Mouse (Mus musculus) liver, adult 2 months (tissue): Measurements from ENCODE around the gene Sh3pxd2b. TPM values are rescaled to one million over a fixed set of nuclear protein-coding genes. Genes with fewer than 3 reads are reported as not detected.

Source experiments
- DNase-seq: peaks from one replicate; pipeline ENCODE4 v3.0.0-alpha.2; 2011; ENCODE audit warnings: low read depth, low spot score; ENCODE audit errors: extremely low read depth
- H3K27ac ChIP-seq: fragments of 200-500 bp; replicated peaks from 2 replicates; pipeline ENCODE4 v1.5.1; 2012; ENCODE audit warnings: low read depth, mild to moderate bottlenecking, control low read depth, inconsistent platforms, low read length; ENCODE audit not compliant: insufficient read depth
- H3K27me3 ChIP-seq: fragments of 200-500 bp; 2 replicates; pipeline ENCODE4 v1.6.1; 2012; ENCODE audit warnings: mild to moderate bottlenecking, moderate library complexity, low read length, inconsistent platforms; ENCODE audit not compliant: control insufficient read depth, insufficient read depth
- H3K36me3 ChIP-seq: fragments of 200-500 bp; 2 replicates; pipeline ENCODE4 v1.6.1; 2012; ENCODE audit warnings: low read length, inconsistent platforms; ENCODE audit not compliant: control insufficient read depth, insufficient read depth
- H3K4me1 ChIP-seq: fragments of 200-500 bp; 2 replicates; pipeline ENCODE4 v1.6.1; 2011; ENCODE audit warnings: low read length; ENCODE audit not compliant: control insufficient read depth, insufficient read depth
- H3K4me3 ChIP-seq: fragments of 200-500 bp; 2 replicates; pipeline ENCODE4 v1.5.1; 2011; ENCODE audit warnings: low read depth, mild to moderate bottlenecking, control low read depth, low read length, moderate library complexity; ENCODE audit not compliant: insufficient read depth
- H3K79me2 ChIP-seq: fragments of 200-500 bp; 2 replicates; pipeline ENCODE4 v1.6.1; 2012; ENCODE audit warnings: inconsistent platforms, mild to moderate bottlenecking, low read length, moderate library complexity; ENCODE audit not compliant: control insufficient read depth, insufficient read depth
- H3K9ac ChIP-seq: fragments of 200-500 bp; 2 replicates; pipeline ENCODE4 v1.6.1; 2012; ENCODE audit warnings: low read depth, mild to moderate bottlenecking, control low read depth, inconsistent platforms, low read length
- CTCF ChIP-seq: fragments of 200-500 bp; IDR thresholded peaks from 2 replicates; pipeline ENCODE4 v1.5.1; 2011; ENCODE audit warnings: low read depth, low read length, control low read depth
- POLR2A ChIP-seq: fragments of 200-500 bp; IDR thresholded peaks from 2 replicates; pipeline ENCODE4 v1.6.1; 2011; ENCODE audit warnings: low read length, control low read depth; ENCODE audit not compliant: insufficient read depth; ENCODE audit errors: extremely low read depth
- WGBS: fragments of 180-500 bp; shearing (Covaris S2); methylation state at CpG from one replicate; pipeline ENCODE4 v1.1.7; 2018; 5-methylcytosine and 5-hydroxymethylcytosine counted together
- polyA plus RNA-seq: library from polyadenylated mRNA; depleted of rRNA; stranded (reverse); fragments of >200 nt; gene quantifications from 2 replicates; pipeline ENCODE4 v1.2.3, GENCODE M21; 2012
- total RNA-seq: library from RNA; depleted of rRNA; stranded (reverse); fragments of >200 nt; gene quantifications from 2 replicates; pipeline ENCODE4 v1.2.3, GENCODE M21; 2014

Sh3pxd2b gene
- total and polyA plus RNA-seq, 2 experiments: 0.18 to 0.23 TPM

DNA sequence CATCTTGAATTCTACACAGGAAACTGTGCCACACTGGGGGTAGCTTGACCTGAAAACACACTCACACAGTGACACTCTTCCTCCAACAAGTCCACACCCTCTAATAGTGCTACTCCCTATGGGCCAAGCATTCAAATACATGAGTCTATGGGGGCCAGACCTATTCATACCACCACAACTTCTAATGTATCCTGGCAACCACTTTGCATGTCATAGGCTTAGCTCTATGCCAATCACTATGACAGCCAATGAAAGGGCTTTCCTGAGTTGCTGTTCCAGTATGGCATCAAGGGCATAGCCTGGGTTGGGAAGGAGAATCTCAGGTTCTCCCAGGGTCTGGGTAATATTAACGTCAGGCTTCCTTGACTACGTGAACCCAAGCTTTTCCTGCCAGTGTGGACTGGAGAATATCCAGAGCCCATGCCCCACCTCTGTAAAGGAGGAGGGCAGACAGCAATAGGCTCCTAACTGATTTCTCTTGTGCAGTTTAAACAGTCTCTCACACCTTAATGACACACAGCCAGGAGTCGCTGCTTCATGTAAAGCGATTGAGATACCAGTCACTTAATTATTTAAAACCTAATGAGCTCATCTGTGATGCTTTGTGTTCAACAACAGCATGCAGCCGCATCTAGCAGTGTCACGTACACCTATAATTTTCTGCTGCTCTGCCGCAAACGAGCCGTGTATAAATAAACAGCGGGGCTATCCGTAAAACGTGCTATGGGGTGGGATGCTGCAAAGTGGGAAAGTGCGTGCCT is 25.8 kb downstream of the Sh3pxd2b start:
- TF ChIP-seq CTCF: no peak
- no peak for TF ChIP-seq POLR2A
- WGBS: 95% methylated on average over 13 of the region's 13 CpGs
- no peak overlapping the region for H3K27ac ChIP-seq
- no peaks in the 10 kb centered on the region for H3K79me2 ChIP-seq
- no peak overlapping the region for H3K9ac ChIP-seq
- H3K4me1 ChIP-seq: no peaks in the 10 kb centered on the region
- H3K27me3 ChIP-seq: no peaks in the 10 kb centered on the region
- H3K36me3 ChIP-seq: no peaks in the 10 kb centered on the region
- no peak overlapping the region for H3K4me3 ChIP-seq
- DNase-seq: no peak

DNA sequence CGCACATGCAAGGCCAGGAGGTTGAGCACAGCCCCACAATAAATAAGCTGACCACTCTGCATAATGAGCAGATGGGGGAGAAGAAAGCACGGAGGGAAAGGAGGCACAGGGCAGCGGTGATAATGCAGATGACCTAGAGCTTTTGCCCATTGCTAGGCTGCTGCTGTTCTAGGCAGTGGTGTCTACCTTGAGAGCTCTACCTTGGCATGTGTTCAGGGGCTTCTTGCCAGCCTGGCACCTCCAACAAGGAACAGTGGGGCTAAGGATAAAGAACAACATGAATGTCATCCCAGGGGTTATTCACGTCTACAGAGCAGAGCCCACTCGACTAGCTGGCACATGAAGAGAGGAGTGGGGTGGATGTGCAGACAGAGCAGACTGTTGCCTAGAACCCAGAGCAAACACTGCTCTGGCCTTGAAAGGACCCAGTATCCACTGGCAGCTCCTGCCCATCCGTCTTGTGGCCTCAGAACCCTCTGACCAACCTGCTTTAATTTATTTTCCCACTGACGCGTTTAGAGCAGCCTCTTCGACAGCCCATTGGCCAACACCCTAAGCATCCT is 26.5 kb downstream of the Sh3pxd2b start:
- Histone ChIP-seq H3K4me1 (no peaks in the 10 kb centered on the region), H3K9ac (no peak overlapping the region), H3K79me2 (no peaks in the 10 kb centered on the region), H3K36me3 (no peaks in the 10 kb centered on the region), H3K27ac (no peak overlapping the region), H3K4me3 (no peak overlapping the region), H3K27me3 (no peaks in the 10 kb centered on the region)
- no peak for DNase-seq
- WGBS: 91% methylated on average over 9 of the region's 9 CpGs
- TF ChIP-seq POLR2A (no peak), CTCF (no peak)

DNA sequence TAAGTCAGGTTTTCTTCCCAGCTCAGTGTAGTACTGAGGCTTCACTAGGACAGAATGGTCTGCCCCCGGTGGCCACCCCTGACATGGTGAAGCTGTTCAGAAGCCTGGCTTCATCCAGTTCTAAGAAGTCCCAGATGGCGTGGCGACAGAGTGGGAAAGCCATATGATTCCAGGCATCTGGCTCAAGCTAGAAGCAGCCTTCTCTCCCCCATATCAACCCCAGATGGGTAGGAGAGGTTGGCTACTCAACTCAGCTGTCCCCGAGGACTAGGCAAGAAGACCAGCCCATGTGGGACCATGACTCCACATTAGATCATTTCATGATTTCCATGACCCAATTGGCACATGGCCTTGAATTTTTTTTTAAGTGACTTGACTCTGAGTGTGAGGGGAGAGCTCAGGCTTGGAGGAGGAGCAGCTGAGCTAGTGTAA is 27.5 kb downstream of the Sh3pxd2b start:
- H3K4me1 ChIP-seq: no peaks in the 10 kb centered on the region
- WGBS: 91% methylated on average over 4 of the region's 4 CpGs
- no peak for TF ChIP-seq CTCF
- TF ChIP-seq POLR2A: no peak
- no peak overlapping the region for H3K27ac ChIP-seq
- H3K9ac ChIP-seq: no peak overlapping the region
- no peaks in the 10 kb centered on the region for H3K36me3 ChIP-seq
- no peaks in the 10 kb centered on the region for H3K79me2 ChIP-seq
- H3K4me3 ChIP-seq: no peak overlapping the region
- DNase-seq: no peak
- H3K27me3 ChIP-seq: no peaks in the 10 kb centered on the region

DNA sequence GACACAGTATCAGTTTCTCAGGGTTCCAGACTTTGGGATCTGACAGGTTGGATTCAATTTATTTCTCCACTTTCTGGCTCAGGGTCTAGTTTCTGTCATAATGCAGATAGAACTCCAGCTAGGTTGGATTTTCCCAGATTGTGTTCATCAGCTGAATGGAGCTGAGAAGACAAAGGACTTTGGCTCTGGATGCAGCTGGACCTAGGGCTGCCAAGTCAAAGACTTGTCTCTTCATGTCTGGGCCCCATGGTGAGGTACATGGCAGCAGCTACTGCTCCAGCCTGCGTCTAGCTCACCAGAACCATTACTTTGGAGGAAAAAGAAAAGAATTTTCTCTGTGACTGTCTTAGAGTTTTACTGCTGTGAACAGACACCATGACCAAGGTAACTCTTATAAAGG is 28.5 kb downstream of the Sh3pxd2b start:
- H3K9ac ChIP-seq: no peak overlapping the region
- 97% methylated on average over 1 of the region's 1 CpGs for WGBS
- H3K36me3 ChIP-seq: no peaks in the 10 kb centered on the region

DNA sequence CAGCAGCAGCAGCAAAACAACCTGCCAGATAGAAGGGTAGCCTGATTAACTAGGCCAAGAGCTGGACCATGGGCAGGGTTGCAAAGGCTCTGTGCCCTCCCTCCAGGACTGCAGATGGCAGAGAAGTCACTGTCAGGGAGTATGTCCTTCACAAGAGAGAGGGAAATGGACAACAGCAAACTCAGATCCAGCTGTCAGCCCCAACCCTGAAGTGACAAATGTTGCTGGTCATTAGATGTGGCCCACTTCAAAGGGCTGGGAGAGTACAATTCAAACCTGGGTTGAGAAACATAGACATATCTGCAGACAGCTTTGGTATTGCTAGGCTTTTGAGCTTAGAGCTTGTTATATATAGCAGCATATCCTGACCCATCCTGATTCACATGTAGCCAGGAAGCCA is 32.3 kb downstream of the Sh3pxd2b start:
- no peak for DNase-seq
- no peak overlapping the region for H3K27ac ChIP-seq
- no peaks in the 10 kb centered on the region for H3K36me3 ChIP-seq
- H3K4me3 ChIP-seq: no peak overlapping the region
- H3K4me1 ChIP-seq: no peaks in the 10 kb centered on the region
- H3K79me2 ChIP-seq: no peaks in the 10 kb centered on the region
- TF ChIP-seq CTCF: no peak
- TF ChIP-seq POLR2A: no peak
- H3K9ac ChIP-seq: no peak overlapping the region
- no peaks in the 10 kb centered on the region for H3K27me3 ChIP-seq

More for the DNA sequence above, 28.5 kb downstream of the Sh3pxd2b start:
- Histone ChIP-seq H3K4me1 (no peaks in the 10 kb centered on the region), H3K4me3 (no peak overlapping the region), H3K79me2 (no peaks in the 10 kb centered on the region), H3K27me3 (no peaks in the 10 kb centered on the region), H3K27ac (no peak overlapping the region)
- DNase-seq: no peak
- no peak for TF ChIP-seq CTCF
- TF ChIP-seq POLR2A: no peak

DNA sequence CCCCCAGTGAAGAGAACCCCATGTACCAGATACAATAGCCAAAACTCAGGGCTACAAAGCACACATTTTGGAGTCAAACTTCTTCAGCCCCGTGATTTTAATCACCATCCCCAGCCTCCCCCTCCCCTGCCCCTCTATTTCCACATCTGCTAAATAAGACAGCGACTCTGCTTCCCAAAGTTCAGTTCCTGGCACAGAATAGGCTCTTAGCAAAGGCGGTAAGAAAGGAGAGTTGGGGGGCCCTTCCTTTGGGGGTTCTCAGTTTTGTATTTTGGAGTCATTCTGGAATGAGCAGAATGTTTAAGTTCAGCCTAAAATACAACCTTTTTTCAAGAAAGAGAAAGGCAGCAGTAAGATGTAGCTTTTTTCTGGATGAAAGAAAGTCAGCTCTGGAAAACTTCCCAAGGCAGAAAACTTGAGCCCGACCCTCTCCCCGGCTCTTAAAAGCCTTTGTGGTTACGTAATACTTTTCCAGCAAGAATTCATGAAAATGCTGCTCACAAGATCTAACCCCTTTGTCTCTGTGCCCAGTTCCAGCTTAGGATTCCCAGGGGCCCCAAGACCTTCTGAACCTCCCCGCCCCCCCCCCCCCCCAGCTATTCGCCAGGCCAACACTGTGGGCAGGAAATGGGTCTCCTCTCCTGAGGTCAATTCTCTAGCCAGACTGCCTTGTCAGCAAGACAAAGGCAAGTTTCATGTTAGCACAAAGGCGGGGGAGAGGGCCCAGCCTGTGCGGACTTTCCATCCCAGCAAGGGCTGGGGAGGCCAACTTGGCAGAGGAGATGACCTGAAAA is 35.9 kb downstream of the Sh3pxd2b start:
- Histone ChIP-seq H3K9ac (no peak overlapping the region), H3K4me3 (no peak overlapping the region), H3K27ac (no peak overlapping the region), H3K4me1 (no peaks in the 10 kb centered on the region), H3K27me3 (no peaks in the 10 kb centered on the region), H3K36me3 (no peaks in the 10 kb centered on the region), H3K79me2 (no peaks in the 10 kb centered on the region)
- DNase-seq: no peak
- 69% methylated on average over 10 of the region's 10 CpGs for WGBS
- TF ChIP-seq CTCF (no peak), POLR2A (no peak)
